Mouse (Mus musculus) embryonic fibroblast, embryonic 13.5 days (primary cell): Measurements from ENCODE around the gene Rrp36.

Source experiments
- CTCF ChIP-seq: IDR thresholded peaks from 2 replicates; pipeline ENCODE4 v1.5.1; 2011; ENCODE audit warnings: mild to moderate bottlenecking, control low read depth, low read length, moderate library complexity, borderline replicate concordance; ENCODE audit not compliant: insufficient read depth
- POLR2A ChIP-seq: IDR thresholded peaks from 2 replicates; pipeline ENCODE4 v1.6.1; 2011; ENCODE audit warnings: low read depth, mild to moderate bottlenecking, control low read depth, low read length, moderate library complexity

DNA sequence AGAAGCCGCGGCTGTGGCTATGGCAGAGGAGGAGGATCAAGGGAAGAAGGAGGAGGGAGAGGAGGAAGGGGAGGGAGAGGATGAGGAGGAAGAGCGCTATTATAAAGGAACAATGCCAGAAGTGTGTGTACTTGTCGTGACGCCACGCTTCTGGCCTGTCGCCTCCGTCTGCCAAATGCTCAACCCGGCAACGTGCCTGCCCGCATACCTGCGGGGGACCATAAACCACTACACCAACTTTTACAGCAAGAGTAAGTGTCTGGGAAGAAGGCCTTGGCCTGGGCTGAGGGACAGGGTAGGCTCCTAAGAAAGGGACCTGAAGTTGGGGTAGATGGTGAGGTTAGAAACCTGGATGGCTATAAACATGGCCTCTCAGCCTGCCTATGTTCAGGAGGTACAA lies 12.2 kb downstream of the Rrp36 start:
- TF ChIP-seq POLR2A (no peak), CTCF (no peak)
